Mouse (Mus musculus) MEL (cell line): ENCODE measurements around the gene Arsg. TPM values are rescaled to one million over a fixed set of nuclear protein-coding genes. Genes with fewer than 3 reads are reported as not detected.

ENCODE experiments used
- DNase-seq: peaks from one replicate; pipeline ENCODE4 v3.0.0; 2011; ENCODE audit warnings: low read depth, low spot score
- H3K27ac ChIP-seq: 2 replicates; pipeline ENCODE4 v1.5.1; 2012; ENCODE audit warnings: low read depth, mild to moderate bottlenecking, control low read depth, low read length, moderate library complexity; ENCODE audit not compliant: control insufficient read depth
- H3K27me3 ChIP-seq, 2 experiments: fragments of 150-350 bp in 1 of 2; sonication (generic) in 1 of 2; 2 replicates each; pipeline ENCODE4 v1.6.1; 2012; ENCODE audit warnings: low read length in 2 of 2, mild to moderate bottlenecking in 2 of 2, improper control_type of control experiment in 1 of 2, moderate library complexity in 1 of 2; ENCODE audit not compliant: insufficient read depth in 2 of 2, control insufficient read depth in 1 of 2
- H3K36me3 ChIP-seq, 2 experiments: 2 replicates each; pipeline ENCODE4 v1.6.1; 2012 to 2014; ENCODE audit warnings: low read length in 2 of 2, improper control_type of control experiment in 1 of 2, inconsistent platforms in 1 of 2, mild to moderate bottlenecking in 1 of 2; ENCODE audit not compliant: insufficient read depth in 2 of 2, control insufficient read depth in 1 of 2
- H3K4me1 ChIP-seq, 2 experiments: fragments of 150-350 bp in 1 of 2; sonication (generic) in 1 of 2; 2 replicates each; pipeline ENCODE4 v1.6.1; 2012; ENCODE audit warnings: low read length in 2 of 2, improper control_type of control experiment in 1 of 2, mild to moderate bottlenecking in 1 of 2; ENCODE audit not compliant: insufficient read depth in 2 of 2, control insufficient read depth in 1 of 2
- H3K4me3 ChIP-seq, 2 experiments: fragments of 150-350 bp in 1 of 2; sonication (generic) in 1 of 2; 2 replicates each; pipeline ENCODE4 v1.5.1; 2012; ENCODE audit warnings: low read depth in 2 of 2, low read length in 2 of 2, mild to moderate bottlenecking in 2 of 2, moderate library complexity in 2 of 2, control low read depth in 1 of 2, improper control_type of control experiment in 1 of 2; ENCODE audit not compliant: control insufficient read depth in 1 of 2, insufficient read depth in 1 of 2
- H3K79me2 ChIP-seq: 2 replicates; pipeline ENCODE4 v1.6.1; 2012; ENCODE audit warnings: mild to moderate bottlenecking, low read length, moderate library complexity; ENCODE audit not compliant: control insufficient read depth, poor library complexity, insufficient read depth
- H3K9ac ChIP-seq: 2 replicates; pipeline ENCODE4 v1.6.1; 2012; ENCODE audit warnings: low read depth, mild to moderate bottlenecking, control low read depth, low read length, moderate library complexity; ENCODE audit not compliant: control insufficient read depth, poor library complexity, severe bottlenecking
- H3K9me3 ChIP-seq: fragments of 150-350 bp; sonication (generic); replicated peaks from 2 replicates; pipeline ENCODE4 v1.6.1; 2012; ENCODE audit warnings: mild to moderate bottlenecking, low read length, improper control_type of control experiment, moderate library complexity; ENCODE audit not compliant: insufficient read depth
- BHLHE40 ChIP-seq: IDR thresholded peaks from 2 replicates; pipeline ENCODE4 v1.6.1; 2012; ENCODE audit warnings: low read depth, mild to moderate bottlenecking, inconsistent platforms, low read length, improper control_type of control experiment, borderline replicate concordance
- CTCF ChIP-seq, 3 experiments: IDR thresholded peaks in 2 of 3; conservative IDR thresholded peaks in 1 of 3; 2 replicates each; pipeline ENCODE4 v1.5.1; 2011 to 2012; ENCODE audit warnings: low read length in 3 of 3, low read depth in 2 of 3, mild to moderate bottlenecking in 2 of 3, improper control_type of control experiment in 1 of 3, inconsistent platforms in 1 of 3, mixed read lengths in 1 of 3, moderate library complexity in 1 of 3; ENCODE audit not compliant: control insufficient read depth in 1 of 3, insufficient read depth in 1 of 3, poor library complexity in 1 of 3, severe bottlenecking in 1 of 3
- E2F4 ChIP-seq: IDR thresholded peaks from 2 replicates; pipeline ENCODE4 v1.6.1; 2011; ENCODE audit warnings: low read depth, low read length, improper control_type of control experiment, borderline replicate concordance
- EP300 ChIP-seq, 2 experiments: IDR thresholded peaks; 2 replicates each; pipeline ENCODE4 v1.6.1; 2011; ENCODE audit warnings: improper control_type of control experiment in 2 of 2, low read length in 2 of 2, low read depth in 1 of 2, mild to moderate bottlenecking in 1 of 2
- ETS1 ChIP-seq: IDR thresholded peaks from 2 replicates; pipeline ENCODE4 v1.6.1; 2012; ENCODE audit warnings: low read depth, mild to moderate bottlenecking, inconsistent platforms, low read length, improper control_type of control experiment, moderate library complexity
- GABPA ChIP-seq: IDR thresholded peaks from 2 replicates; pipeline ENCODE4 v1.6.1; 2012; ENCODE audit warnings: low read depth, mild to moderate bottlenecking, inconsistent platforms, low read length, improper control_type of control experiment, moderate library complexity
- GATA1 ChIP-seq: IDR thresholded peaks from 2 replicates; pipeline ENCODE4 v1.6.1; 2011; ENCODE audit warnings: low read depth, low read length, improper control_type of control experiment
- HCFC1 ChIP-seq: IDR thresholded peaks from 2 replicates; pipeline ENCODE4 v1.6.1; 2012; ENCODE audit warnings: low read depth, mild to moderate bottlenecking, inconsistent platforms, low read length, improper control_type of control experiment, moderate library complexity
- KAT2A ChIP-seq: conservative IDR thresholded peaks from 2 replicates; pipeline ENCODE4 v1.6.1; 2012; ENCODE audit warnings: low read depth, low read length, improper control_type of control experiment, inconsistent platforms
- MAFK ChIP-seq: IDR thresholded peaks from 2 replicates; pipeline ENCODE4 v1.6.1; 2011; ENCODE audit warnings: low read depth, mild to moderate bottlenecking, low read length, improper control_type of control experiment, borderline replicate concordance
- MAX ChIP-seq: IDR thresholded peaks from 2 replicates; pipeline ENCODE4 v1.6.1; 2011; ENCODE audit warnings: low read length, improper control_type of control experiment
- MEF2A ChIP-seq: IDR thresholded peaks from 2 replicates; pipeline ENCODE4 v1.6.1; 2014; ENCODE audit warnings: low read depth, mild to moderate bottlenecking, inconsistent platforms, low read length, improper control_type of control experiment; ENCODE audit not compliant: poor library complexity, insufficient replicate concordance, severe bottlenecking; ENCODE audit errors: extremely low read depth
- MYB ChIP-seq: IDR thresholded peaks from 2 replicates; pipeline ENCODE4 v1.6.1; 2011; ENCODE audit warnings: mild to moderate bottlenecking, low read depth, low read length, improper control_type of control experiment
- NELFE ChIP-seq: IDR thresholded peaks from 2 replicates; pipeline ENCODE4 v1.6.1; 2011; ENCODE audit warnings: low read depth, low read length, improper control_type of control experiment
- NRF1 ChIP-seq: IDR thresholded peaks from 2 replicates; pipeline ENCODE4 v1.6.1; 2014; ENCODE audit warnings: low read depth, mild to moderate bottlenecking, inconsistent platforms, low read length, improper control_type of control experiment, moderate library complexity; ENCODE audit not compliant: poor library complexity, insufficient read depth, severe bottlenecking
- POLR2A ChIP-seq, 2 experiments: IDR thresholded peaks; 2 replicates each; pipeline ENCODE4 v1.6.1; 2011 to 2012; ENCODE audit warnings: low read length in 2 of 2, mild to moderate bottlenecking in 2 of 2, control low read depth in 1 of 2, improper control_type of control experiment in 1 of 2, low read depth in 1 of 2, moderate library complexity in 1 of 2; ENCODE audit not compliant: control insufficient read depth in 1 of 2, insufficient read depth in 1 of 2, poor library complexity in 1 of 2
- RAD21 ChIP-seq: IDR thresholded peaks from 2 replicates; pipeline ENCODE4 v1.6.1; 2011; ENCODE audit warnings: mild to moderate bottlenecking, low read depth, low read length, improper control_type of control experiment
- RCOR1 ChIP-seq: IDR thresholded peaks from 2 replicates; pipeline ENCODE4 v1.6.1; 2012; ENCODE audit warnings: low read depth, mild to moderate bottlenecking, inconsistent platforms, low read length, improper control_type of control experiment
- SIN3A ChIP-seq: IDR thresholded peaks from 2 replicates; pipeline ENCODE4 v1.6.1; 2012; ENCODE audit warnings: low read length, improper control_type of control experiment, inconsistent platforms
- SMC3 ChIP-seq: IDR thresholded peaks from 2 replicates; pipeline ENCODE4 v1.6.1; 2011; ENCODE audit warnings: low read depth, low read length, improper control_type of control experiment
- TAL1 ChIP-seq: IDR thresholded peaks from 2 replicates; pipeline ENCODE4 v1.6.1; 2012; ENCODE audit warnings: mild to moderate bottlenecking, inconsistent platforms, low read length, moderate library complexity, mixed read lengths
- TBP ChIP-seq: IDR thresholded peaks from 2 replicates; pipeline ENCODE4 v1.8.0; 2011; ENCODE audit warnings: low read depth, low read length, improper control_type of control experiment
- TCF12 ChIP-seq: IDR thresholded peaks from 2 replicates; pipeline ENCODE4 v1.6.1; 2014; ENCODE audit warnings: low read depth, mild to moderate bottlenecking, inconsistent platforms, low read length, improper control_type of control experiment, moderate library complexity
- USF2 ChIP-seq, 2 experiments: IDR thresholded peaks; 2 replicates each; pipeline ENCODE4 v1.6.1; 2011 to 2012; ENCODE audit warnings: improper control_type of control experiment in 2 of 2, low read length in 2 of 2, borderline replicate concordance in 1 of 2, inconsistent platforms in 1 of 2, low read depth in 1 of 2, mild to moderate bottlenecking in 1 of 2; ENCODE audit not compliant: insufficient read depth in 1 of 2
- ZC3H11A ChIP-seq: IDR thresholded peaks from 2 replicates; pipeline ENCODE4 v1.6.1; 2012; ENCODE audit warnings: low read depth, mild to moderate bottlenecking, inconsistent platforms, low read length, improper control_type of control experiment
- ZMIZ1 ChIP-seq: IDR thresholded peaks from 2 replicates; pipeline ENCODE4 v1.6.1; 2012; ENCODE audit warnings: low read depth, mild to moderate bottlenecking, inconsistent platforms, low read length, improper control_type of control experiment, moderate library complexity
- polyA plus RNA-seq, 2 experiments: library from polyadenylated mRNA; stranded (reverse) in 1 of 2; unstranded in 1 of 2; fragments of >175 nt in 1 of 2; fragments of >200 nt in 1 of 2; gene quantifications; 2 replicates each; pipeline versions ENCODE4 v1.2.1 to v1.2.4; 2012; ENCODE audit warnings: low replicate concordance in 2 of 2, low read depth in 1 of 2; ENCODE audit not compliant: insufficient read length in 2 of 2, insufficient read depth in 1 of 2, missing spikeins in 1 of 2
- total RNA-seq: library from RNA; depleted of rRNA; stranded (reverse); fragments of 300-350 nt; gene quantifications from 2 replicates; pipeline ENCODE4 v1.2.3, GENCODE M21; 2012

The Arsg gene
- total and polyA plus RNA-seq, 3 experiments: 3.9 to 5.2 TPM; not detected in 1

DNA sequence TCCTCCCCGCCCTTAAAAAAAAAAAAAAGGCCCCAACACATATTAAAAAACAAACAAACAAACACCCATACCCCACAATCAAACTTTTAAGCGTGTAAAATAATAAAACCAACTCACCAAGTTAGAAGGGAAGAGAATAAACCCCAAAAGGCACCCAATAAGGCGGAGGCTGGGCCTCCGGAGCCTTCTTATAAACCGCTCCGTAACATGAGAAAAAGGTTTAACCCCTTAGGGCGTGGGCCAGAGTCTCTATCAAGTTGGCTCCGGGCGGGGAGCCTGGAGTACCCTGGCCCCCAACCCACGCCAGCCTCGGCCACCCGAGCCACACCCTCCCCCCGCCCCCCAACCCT is 378 bp upstream of the Arsg start (continued):
- TF ChIP-seq TAL1 (no peak), GATA1 (no peak), USF2 (IDR thresholded peaks at IDR 0.05; ENCODE audit: borderline replicate concordance in 1 of 2, insufficient read depth in 1 of 2, low read depth in 1 of 2, low read length in 2 of 2) (no peak), CTCF (IDR thresholded peaks at IDR 0.05 in 2 of 3, conservative IDR thresholded peaks at IDR 0.05 in 1 of 3; ENCODE audit: control insufficient read depth in 1 of 3, insufficient read depth in 1 of 3, low read depth in 2 of 3, low read length in 3 of 3, poor library complexity in 1 of 3, severe bottlenecking in 1 of 3) (no peak), ZMIZ1 (peak; percentile 61), E2F4 (no peak), ZC3H11A (peak; percentile 7; the same call in 1 of the 2 replicates), NRF1 (no peak)

DNA sequence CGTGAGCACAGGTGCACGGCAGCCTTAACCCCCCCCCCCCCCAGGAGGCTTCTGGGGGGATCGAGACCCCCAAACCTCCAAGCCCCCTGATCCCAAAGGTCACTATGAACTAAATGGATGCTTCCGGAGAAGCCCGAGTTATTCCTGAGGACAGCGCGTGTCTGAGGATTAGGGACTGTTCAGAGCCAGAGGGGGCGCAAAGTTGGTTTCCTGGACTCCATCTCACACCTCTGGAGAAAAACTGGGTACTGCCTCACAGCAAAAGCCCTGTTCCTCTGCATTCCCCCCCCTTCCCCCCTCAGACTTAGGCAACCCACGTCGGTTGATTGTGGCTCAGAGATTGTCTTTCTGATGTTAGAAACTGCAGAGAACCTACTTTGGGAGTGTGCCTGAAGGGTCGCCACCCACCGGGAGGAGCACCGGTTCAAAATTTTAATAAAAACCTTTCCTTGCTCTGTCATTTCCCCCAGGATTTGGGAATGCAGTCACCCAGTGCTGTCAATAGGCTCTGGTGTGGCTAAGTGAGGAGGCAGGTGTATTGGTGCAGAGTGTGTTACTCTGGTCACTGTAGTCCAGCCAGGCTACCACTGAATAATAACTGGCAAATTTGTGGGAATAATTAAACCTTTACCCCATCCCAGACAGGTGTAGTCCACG is 1.0 kb downstream of the Arsg start:
- peak overlapping the region; percentile 93 for H3K9ac ChIP-seq
- peak overlapping the region; percentile 96 for H3K27ac ChIP-seq
- H3K36me3 ChIP-seq: peaks cover 0 to 40% of the 10 kb centered on the region in 2 experiments; a peak in 2 of 4 replicates
- peaks cover 42% of the 10 kb centered on the region for H3K79me2 ChIP-seq
- H3K9me3 ChIP-seq: no peaks in the 10 kb centered on the region
- peaks cover 36 to 40% of the 10 kb centered on the region in 2 experiments for H3K4me1 ChIP-seq
- H3K4me3 ChIP-seq: peak overlapping the region; percentile 69 to 75
- no peaks in the 10 kb centered on the region for H3K27me3 ChIP-seq
- DNase-seq: peak; percentile 85
- TF ChIP-seq TBP: 0 out of 2 replicates have a peak, but pooled peaks have one; percentile 30
- 0 out of 2 replicates have a peak, but pooled peaks have one; percentile 17 for TF ChIP-seq KAT2A
- no peak for TF ChIP-seq MYB
- TF ChIP-seq TCF12: 0 out of 2 replicates have a peak, but pooled peaks have one; percentile 8
- no peak for TF ChIP-seq ZMIZ1
- TF ChIP-seq CTCF (IDR thresholded peaks at IDR 0.05 in 2 of 3, conservative IDR thresholded peaks at IDR 0.05 in 1 of 3; ENCODE audit: control insufficient read depth in 1 of 3, insufficient read depth in 1 of 3, low read depth in 2 of 3, low read length in 3 of 3, poor library complexity in 1 of 3, severe bottlenecking in 1 of 3): peak in 1 of 3 experiments; percentile 18; a peak in 1 of 6 replicates
- TF ChIP-seq RCOR1: peak; percentile 45; the same call in 1 of the 2 replicates
- TF ChIP-seq SMC3: 0 out of 2 replicates have a peak, but pooled peaks have one; percentile 19
- TF ChIP-seq ETS1: no peak
- TF ChIP-seq HCFC1: no peak
- TF ChIP-seq EP300 (IDR thresholded peaks at IDR 0.05; ENCODE audit: low read depth in 1 of 2, low read length in 2 of 2): 0 out of 4 replicates have a peak, but pooled peaks have one; percentile 20 to 44
- TF ChIP-seq POLR2A (IDR thresholded peaks at IDR 0.05; ENCODE audit: control insufficient read depth in 1 of 2, insufficient read depth in 1 of 2, low read depth in 1 of 2, low read length in 2 of 2, poor library complexity in 1 of 2): peak in 1 of 2 experiments; percentile 35; a peak in 2 of 4 replicates
- 0 out of 2 replicates have a peak, but pooled peaks have one; percentile 31 for TF ChIP-seq BHLHE40
- 0 out of 2 replicates have a peak, but pooled peaks have one; percentile 11 for TF ChIP-seq SIN3A
- no peak for TF ChIP-seq GABPA
- no peak for TF ChIP-seq NELFE
- TF ChIP-seq MAX: no peak
- no peak for TF ChIP-seq MAFK
- no peak for TF ChIP-seq MEF2A
- TF ChIP-seq RAD21: no peak
- no peak for TF ChIP-seq NRF1
